Mouse (Mus musculus) liver, embryonic 14.5 days (tissue): ENCODE measurements at regions not wholly inside any gene's neighbourhood (a gene's known extent, or its start where the extent isn't known, plus 50 kb on each side); places are given as distances from the start of the nearest gene placed in this dataset.

Experiments used
- CTCF ChIP-seq: IDR thresholded peaks from 2 replicates; pipeline ENCODE4 v1.5.1; 2016; ENCODE audit warnings: antibody characterized with exemption, low read depth, control low read depth
- EP300 ChIP-seq: IDR thresholded peaks from 2 replicates; pipeline ENCODE4 v1.6.1; 2016; ENCODE audit warnings: antibody characterized with exemption, low read depth

DNA sequence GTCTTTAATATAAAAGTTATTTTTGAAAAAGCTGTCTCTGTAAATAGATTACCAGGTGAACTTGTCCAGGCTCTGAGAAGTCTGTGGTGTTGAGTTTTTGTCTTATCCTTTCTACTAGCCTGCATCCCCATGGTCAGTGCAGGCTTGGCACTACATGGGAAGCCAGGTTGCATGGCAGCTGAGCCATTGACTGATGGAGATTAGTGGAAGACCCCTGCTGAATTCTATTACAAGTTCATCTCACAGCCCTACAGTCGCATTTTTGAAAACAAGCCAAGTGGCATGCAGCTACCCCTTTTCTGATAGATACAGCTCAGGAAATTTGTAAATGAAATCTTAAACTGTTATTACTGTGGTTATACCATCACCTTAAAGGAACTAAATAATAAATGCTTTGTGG is 101.2 kb upstream of the Fam184a start:
- TF ChIP-seq CTCF (no peak), EP300 (no peak)
